Mouse (Mus musculus) liver, adult 2 months (tissue): ENCODE measurements around the gene Vac14.

Experiments used
- CTCF ChIP-seq: fragments of 200-500 bp; IDR thresholded peaks from 2 replicates; pipeline ENCODE4 v1.5.1; 2011; ENCODE audit warnings: low read depth, low read length, control low read depth
- POLR2A ChIP-seq: fragments of 200-500 bp; IDR thresholded peaks from 2 replicates; pipeline ENCODE4 v1.6.1; 2011; ENCODE audit warnings: low read length, control low read depth; ENCODE audit not compliant: insufficient read depth; ENCODE audit errors: extremely low read depth

DNA sequence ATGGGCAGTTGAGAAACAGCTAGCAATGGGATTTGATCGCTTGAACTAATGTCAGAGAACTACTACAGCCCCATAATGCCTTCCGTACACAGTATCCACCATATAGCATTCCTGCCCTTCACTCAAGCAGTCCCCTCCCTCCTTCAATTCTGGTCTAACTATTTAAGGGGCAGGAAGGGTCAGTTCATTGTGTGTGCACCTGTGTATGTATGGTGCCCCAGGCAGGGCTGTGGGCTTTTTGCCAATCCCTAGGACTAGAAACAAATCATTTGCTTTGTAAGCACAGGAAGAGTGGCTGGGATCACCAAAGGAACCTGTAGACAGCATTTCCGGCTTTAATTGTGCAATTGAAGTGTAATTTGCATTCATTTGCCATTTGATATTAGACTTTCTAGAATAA lies 46.6 kb downstream of the Vac14 start:
- TF ChIP-seq CTCF (no peak), POLR2A (no peak)
